Mouse (Mus musculus): Measurements from ENCODE around the gene Ahcyl2.
"Not testable (repeated sequence)": the region's sequence is repeated elsewhere in the genome, so short reads cannot be mapped to it uniquely, and the experiment has no call there.

Ahcyl2 gene

DNA sequence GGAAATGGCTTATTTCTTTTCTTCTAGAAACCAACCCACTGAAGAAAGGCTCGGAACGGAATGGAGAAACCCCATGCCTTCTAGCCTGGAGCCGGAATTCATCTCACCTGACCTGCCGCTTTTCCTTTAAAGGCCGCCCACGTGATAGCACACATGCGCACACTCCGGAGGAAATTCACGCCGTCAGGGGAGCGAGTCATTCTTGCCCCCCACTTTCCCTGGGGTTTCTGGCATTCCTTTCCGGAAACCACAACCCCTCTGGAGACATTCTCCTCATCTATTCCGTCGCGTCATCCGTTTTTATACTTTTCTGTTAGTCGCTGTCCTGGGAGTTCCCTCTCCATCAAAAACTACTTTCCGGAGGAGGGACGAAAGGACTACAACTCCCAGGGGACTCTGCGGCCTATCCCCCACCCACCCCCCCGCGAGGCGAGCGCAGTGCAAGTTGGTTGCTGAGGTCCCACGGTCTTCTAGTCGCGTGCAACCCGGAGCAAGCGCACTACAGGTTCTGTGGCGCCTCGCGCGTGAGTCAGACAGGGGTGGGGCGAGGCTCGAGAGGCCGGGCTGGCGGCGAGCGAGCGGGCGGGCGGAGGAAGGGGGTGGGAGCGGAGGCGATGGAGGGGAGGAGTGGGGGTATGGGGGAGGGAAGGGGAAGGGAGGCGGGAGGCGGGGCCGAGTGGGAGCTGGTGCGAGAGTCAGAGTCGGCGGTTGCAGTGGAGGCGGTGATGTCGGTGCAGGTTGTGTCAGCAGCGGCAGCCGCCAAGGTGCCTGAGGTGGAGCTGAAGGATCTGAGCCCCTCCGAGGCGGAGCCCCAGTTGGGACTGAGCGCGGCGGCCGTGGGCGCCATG, at the start of gene Ahcyl2:
Ahcyl2 (plus strand) TSS at position 199 of the 848 bp plus-strand sequence.
- DNase-seq: peak; percentile 94 to 98

DNA sequence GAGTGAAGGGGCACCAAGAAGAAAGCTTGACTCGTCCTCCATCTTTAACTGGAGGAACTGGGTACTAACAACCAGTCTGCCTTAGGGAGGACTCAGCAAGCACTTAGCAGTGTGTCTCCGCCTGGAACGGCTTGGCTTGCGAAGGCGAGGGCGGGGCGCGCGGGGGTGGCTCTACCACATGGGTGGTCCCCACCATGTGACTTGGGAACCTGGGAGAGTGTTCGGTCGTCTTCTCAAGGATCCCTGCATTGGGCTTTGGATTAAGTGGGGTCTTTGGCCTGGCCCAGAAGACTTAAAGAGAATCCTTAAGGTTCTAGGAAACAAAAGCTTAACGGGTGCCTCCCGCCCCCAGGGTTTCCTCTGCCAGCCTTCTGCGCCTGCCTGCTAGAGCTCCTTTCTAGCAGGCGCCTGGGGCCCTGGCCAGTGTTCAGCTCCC, 48.9 kb upstream of the Ahcyl2 start:
- DNase-seq: peak; percentile 80 to 81

DNA sequence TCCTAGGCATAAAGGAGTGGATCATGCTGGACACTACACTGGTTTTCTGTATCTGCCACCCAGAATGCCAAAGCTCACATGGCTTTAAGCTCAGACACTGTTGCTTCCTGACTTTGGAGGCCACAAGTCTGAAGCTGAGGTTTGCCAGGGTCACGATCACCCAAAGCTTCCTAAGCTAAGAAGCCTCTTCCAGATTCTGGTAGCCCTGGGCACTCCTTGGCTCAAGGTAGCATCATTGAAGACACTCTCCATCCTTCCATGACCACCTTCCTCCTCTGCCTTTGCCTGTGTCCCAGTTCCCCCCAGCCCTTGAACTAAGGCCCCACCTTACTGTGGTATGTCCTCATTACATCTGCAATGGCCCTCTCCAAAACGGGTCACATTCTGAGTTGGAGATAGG, 45.9 kb upstream of the Ahcyl2 start:
- no peak for DNase-seq

DNA sequence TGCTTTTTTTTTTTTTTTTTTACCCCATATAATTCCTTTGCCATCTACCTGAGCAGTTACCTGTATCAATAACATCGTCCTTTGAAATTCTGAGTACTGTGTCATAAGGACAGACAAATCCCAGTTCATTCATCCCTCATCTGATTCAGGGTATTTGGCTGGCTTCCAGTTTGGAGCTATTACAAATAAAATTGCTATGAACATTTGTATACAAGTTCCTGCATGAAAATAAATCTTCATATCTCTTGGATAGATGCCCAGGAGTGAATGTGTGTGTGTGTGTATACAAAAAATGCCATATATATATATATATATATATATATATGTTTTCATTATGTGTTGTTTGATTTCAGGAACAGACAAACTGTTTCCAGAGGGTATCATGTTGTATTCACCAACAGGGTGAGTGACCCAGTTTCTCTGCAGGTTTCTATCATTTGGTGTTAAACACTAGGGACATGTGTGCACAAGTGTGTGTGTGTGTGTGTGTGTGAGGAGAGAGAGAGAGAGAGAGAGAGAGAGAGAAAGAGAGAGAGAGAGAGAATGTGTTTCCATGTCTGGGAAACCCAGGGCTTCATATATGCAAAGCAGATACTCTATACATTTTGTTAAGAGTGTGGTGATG, 41.1 kb upstream of the Ahcyl2 start:
- DNase-seq: no peak

DNA sequence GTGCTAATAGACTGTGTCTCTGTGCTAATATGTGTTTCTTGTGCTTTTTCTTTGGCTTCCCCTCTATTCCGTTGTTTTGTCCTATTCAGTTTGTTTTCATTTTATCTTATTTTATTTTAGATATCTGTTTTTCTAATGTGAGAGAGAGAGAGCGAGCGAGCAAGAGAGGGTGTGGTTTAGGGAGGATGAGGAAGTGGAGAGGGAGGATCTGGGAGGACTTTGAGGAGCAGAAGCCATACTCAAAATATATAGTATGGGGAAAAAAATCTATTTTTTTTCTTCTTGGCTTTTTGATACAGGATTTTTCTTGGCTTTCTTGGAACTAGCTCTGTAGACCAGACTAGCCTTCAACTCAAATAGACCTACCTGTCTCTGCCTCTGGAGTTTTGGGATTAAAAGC, 39.8 kb upstream of the Ahcyl2 start:
- DNase-seq: no peak

DNA sequence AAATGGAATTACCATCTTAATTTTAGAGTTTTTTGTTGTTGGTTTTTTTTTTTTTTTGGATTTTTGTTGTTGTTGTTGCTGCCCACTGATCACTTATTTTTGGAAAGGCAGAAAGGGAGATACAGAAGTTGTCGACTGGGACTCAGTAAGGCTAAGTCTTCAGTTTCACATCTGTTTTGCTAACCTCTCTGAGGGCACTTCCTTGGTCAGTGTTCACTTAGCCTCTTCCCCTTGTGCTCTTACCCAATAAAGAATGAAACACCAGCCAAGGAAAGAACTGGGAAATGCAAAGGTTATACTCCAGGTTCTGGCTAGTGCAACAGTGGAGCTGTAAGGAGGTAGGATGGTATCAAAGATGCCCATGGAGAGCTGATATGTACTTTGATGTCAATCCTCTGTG, 38.3 kb upstream of the Ahcyl2 start:
- DNase-seq: no peak

DNA sequence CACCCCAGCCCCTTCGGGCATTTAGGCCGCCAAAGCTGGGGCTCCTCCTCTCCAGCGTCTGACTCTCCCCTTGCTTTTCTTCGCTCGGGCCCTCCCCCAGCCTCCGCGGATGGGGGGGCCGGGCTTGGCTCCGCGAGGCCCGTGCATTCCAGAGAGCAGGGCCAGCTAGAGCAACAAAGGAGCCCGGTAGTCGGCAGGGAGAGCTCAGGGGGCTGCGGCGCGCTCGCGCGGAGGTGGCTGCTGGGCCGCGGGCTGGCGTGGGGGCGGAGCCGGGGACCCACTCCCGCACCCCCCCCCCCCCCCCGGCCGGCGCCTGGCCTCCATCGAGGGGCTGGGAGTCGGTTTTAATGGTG, 32.5 kb upstream of the Ahcyl2 start, which contains the start of gene Smo:
Smo (plus strand) TSS at position 168 of the 353 bp plus-strand sequence.
- peak in 1 of 2 experiments; percentile 32 for DNase-seq

DNA sequence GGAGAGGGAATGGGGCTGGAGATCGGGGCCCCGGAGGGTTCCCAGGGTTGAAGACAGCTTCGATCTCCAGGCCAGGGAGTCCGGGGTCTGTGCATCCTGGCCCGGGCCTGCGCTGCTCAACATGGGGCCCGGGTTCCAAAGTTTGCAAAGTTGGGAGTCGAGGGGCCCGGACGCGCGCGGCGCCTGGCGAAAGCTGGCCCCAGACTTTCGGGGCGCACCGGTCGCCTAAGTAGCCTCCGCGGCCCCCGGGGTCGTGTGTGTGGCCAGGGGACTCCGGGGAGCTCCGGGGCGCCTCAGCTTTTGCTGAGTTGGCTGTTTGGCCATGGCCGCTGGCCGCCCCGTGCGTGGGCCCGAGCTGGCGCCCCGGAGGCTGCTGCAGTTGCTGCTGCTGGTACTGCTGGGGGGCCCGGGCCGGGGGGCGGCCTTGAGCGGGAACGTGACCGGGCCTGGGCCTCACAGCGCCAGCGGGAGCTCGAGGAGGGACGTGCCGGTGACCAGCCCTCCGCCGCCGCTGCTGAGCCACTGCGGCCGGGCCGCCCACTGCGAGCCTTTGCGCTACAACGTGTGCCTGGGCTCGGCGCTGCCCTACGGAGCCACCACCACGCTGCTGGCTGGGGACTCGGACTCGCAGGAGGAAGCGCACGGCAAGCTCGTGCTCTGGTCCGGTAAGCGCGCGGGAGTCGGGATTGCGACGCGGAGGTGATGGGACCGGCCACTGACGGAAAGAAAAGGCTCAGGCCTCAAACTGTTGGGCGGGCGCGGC, 31.9 kb upstream of the Ahcyl2 start:
- peak; percentile 29 to 48 for DNase-seq

DNA sequence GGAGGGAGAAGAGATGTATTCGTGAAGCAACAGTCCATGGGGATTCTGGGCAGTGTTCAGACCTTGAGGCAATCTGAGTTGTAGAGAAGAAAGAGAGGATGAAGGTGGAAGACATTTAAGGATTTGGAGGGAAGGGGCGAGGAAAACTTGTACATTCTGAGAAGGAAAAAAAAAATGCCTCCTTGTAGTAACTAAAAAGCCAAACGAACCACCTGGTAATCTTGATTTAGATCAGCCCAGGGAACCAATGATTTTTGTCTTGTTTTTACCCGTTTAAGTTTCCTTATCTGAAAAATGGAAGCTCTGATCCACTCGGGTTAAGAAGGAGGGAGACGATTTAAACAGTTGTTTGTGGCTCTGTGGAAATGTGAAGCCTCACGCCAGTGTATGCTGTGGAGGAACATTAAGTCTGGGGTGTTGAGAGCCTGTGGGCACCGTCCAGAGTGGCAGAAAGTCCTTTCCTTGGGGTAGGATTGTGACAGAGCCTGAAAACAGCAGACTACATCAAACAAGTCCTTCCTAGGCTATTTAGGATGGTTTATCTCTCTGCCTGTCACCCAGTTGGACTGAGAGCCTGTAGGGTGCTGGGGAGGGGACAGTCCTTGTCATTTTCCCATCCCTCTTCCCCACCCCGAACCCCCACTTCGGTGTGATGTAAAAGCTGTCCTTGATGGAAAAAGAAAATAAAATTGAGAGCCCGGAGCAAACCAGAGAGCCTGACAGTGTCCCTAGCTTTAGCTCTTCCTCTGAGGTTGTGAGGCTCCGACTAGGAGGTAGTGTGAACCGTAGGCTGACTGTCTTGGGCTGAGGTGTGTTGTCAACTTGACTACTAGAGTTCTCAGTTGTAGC, 31.0 kb upstream of the Ahcyl2 start:
- no peak for DNase-seq

DNA sequence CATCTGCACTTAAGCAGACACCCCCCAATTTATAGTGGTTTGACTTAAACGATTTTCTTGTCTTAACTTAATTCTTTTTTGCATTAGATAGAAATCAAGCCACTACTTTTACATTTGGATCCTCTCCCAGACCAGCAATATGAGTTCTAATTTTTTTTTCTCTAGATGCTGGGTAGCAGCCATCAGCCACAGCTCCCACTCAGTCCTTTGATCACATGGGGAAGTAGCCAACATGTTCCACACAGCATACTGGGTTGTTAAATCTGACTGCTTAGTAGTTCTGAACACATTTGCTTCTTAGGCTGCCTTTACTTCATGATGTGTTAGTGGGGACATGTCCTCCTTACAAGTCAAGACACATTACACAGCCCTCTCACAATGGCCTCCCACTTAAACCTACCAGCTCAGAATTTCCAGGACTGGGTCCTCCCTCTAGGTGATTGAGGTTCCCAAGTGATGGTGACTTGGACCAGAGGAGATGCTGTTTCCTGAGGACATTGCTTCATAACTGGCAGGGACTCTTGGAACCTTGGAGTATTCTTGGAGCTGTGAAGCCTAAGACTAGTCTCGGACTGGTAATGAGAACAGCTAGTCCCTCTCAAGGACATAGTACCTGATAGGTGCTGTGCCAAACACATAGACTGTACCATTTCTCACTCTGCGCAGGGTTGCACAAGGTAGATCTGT, 16.2 kb upstream of the Ahcyl2 start:
- DNase-seq: no peak

DNA sequence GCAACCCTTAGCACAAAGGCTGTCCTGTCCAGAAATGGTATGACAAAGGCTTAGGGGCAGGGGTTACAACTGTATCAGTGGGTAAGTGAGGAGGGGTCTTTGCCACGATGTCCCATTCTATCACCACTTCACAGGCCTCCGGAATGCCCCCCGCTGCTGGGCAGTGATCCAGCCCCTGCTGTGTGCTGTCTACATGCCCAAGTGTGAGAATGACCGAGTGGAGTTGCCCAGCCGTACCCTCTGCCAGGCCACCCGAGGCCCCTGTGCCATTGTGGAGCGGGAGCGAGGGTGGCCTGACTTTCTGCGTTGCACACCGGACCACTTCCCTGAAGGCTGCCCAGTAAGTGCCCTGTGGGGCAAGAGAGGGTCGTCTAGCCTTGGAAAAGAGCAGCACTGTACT, 14.5 kb upstream of the Ahcyl2 start:
- DNase-seq: no peak

DNA sequence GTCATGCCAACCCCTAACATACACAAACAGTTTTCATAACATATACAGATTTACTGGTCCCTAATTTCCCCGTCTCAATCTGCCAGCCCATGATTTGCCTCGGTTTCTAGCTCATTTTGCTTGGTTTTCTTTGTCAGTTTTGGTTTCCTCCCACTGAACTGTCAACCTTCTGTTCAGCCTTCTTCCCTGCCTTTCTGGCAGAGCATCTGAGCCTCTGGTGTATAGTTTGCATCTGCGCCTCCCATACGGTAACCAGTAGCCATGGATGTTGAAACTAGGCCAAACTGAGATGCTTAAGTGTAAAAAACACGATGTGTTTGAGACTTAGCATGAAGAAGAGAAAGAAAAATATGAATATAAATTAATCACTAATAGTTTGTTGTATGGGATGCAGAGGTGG, 11.8 kb upstream of the Ahcyl2 start:
- no peak for DNase-seq

DNA sequence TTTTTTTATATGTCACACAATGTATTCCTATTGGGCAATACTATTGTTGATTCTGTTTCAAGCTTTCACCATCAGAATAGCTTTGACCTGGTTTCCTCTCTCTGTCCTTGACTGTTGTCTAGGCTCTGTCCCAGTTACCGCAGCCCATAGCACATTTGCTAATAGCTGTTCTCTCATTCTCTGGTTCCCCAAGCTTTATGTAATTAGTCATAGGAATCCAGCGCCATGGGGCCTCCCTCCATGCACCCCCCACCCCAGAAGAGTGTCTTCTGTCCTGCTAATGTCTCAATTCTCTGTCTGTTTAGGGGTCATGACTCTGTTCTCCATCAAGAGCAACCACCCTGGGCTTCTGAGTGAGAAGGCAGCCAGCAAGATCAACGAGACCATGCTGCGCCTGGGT, 11.3 kb upstream of the Ahcyl2 start:
- no peak for DNase-seq

DNA sequence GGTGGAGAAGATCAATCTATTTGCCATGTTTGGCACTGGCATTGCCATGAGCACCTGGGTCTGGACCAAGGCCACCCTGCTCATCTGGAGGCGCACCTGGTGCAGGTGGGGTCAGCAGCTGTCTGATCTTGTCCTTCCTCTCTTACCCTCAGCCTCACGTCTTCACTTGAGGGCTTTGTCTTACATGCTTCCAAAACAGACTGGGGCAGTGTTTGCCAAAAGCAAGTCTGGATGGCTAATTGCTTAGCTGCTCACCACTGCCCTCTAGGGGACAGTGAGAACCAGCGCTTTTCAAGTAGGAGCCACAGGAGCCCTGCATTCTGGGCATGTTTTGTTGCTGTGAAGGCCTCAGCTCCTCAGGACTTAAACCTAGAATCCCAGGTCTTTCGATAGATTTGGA, 9.4 kb upstream of the Ahcyl2 start:
- peak; percentile 80 to 87 for DNase-seq

DNA sequence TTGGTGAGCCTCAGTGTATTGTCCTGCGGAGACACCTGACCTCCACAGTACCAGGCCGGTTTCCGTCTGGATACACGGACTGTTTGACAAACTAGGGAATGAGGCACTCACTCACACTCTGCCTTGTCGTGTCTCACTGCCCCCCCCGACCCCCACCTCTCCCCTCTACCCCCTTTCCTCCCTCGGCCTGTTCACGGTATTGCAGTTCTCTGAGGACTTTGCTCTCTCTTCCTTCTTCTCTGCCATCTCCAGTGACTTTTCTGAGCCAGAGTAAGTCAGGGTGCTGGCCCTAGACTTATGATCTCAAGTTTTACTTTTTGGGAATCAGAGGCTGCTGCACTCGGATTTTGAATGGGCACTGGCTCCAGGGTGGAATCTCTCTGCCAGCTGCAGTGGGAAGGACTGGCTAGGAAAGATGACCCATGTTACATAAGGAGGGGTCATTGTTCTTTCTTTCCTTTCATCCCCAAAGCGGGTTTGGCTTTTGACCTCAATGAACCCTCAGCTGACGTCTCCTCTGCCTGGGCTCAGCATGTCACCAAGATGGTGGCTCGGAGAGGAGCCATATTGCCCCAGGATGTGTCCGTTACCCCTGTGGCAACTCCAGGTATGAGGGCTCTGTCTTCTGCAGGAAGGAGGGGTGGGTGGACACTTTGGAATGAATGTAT, 8.7 kb upstream of the Ahcyl2 start:
- DNase-seq: no peak

DNA sequence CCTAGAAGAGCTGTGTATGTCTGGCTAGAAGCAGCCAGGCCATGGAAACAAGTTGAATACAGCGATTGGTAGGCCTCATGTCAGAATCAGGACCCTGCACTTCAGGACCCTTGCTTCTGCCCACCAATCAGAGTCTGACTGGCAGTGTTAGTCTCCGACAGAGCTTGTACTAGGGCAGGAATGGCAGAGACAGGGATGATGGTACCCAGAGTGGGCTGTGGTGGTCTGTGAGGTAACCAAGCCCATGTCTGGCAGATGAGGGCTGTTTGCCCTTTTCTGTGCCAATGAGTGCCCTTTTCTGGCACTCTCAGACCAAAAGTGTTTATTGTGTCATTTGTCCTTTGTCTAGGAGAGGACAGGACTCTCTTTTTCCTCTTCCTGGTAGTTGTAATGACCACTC, 7.4 kb upstream of the Ahcyl2 start:
- not testable (repeated sequence) for DNase-seq

DNA sequence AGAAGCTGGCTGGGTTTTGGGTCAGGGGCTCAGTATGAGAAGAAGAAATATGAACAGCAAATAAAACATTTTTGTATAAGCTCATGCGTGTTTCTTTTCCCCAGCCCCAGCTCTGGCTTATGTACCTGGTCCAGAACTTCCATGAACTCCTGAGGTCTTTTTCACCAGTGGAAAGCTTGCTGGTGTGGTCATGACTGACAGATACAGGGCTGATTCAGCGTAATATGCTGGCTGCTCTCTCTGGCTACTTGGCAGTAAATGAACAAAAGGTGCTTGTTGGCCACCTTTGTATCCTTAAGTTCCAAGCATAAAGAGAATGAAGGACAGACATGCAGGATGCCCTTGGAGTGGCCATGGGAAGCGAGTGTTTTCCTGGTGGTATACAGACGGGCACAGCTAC, 6.5 kb upstream of the Ahcyl2 start:
- DNase-seq: no peak

DNA sequence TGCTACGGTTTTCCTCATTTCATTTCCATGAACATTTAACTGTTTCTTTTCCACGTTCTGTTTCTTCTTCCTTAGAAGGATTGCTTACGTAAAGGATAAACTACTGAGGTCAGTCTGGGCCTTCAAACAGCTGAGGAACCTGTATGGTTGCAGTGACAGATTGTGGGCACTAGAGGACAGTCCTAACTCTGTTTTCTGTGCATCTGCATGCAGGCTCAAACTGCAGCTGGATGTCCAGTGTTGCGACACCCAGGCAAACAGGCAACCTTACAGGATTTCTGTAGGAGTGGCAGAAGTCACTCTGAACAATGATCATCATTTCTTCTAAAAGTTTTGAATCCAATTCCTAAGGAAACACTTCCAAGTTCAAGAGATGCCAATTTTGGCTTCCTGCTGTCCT, 5.3 kb upstream of the Ahcyl2 start:
- no peak for DNase-seq

DNA sequence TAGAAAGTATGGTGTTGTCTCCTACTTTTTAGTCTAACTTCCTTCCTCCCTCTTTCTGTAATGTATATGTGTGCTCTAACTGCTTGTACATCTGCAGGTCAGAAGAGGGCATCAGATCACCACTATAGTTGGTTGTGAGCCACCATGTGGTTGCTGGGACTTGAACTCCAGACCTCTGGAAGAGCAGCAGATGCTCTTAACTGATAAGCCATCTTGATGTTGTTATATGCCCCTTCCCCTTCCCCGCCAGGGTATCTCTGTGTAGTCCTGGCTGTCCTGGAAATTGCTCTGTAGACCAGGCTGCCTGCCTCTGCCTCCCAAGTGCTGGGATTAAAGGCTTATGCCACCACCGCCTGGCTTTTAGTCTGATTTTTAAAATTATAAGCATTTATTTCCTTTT, 937 bp upstream of the Ahcyl2 start:
- DNase-seq: no peak

DNA sequence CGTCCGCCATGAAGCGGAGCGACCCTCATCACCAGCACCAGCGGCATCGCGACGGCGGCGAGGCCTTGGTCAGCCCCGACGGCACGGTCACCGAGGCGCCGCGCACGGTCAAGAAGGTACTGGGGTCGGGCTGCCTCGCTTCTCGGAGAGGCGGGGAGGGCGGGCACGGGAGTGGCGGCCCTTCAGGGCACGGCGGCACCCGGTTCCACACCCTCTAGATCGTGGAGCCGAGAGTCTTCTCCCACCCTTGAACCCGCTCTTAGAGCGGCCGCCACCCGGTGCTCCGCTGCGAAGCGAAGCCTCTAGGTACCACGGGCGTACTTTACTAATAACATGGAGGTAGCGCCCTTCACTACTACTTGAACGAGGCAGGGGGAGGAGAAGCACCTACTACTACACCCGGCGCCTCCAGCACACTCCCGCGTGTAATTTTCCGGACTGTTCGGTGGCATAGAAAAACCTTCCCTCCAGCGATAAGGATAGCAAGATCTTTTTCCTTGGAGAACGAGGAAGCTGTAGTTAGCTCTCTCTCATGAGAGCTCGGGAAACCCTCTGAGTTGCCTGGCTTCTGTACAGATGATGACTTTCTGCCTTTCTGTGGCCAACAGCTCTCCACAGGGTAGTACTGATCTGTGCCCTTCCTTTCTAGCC, 1.1 kb downstream of the Ahcyl2 start:
- DNase-seq: peak in 1 of 2 experiments; percentile 48
